Mouse (Mus musculus): Measurements from ENCODE around the gene Tent5b. TPM values are rescaled to one million over a fixed set of nuclear protein-coding genes. Genes with fewer than 3 reads are reported as not detected.

Tent5b gene
- polyA plus RNA-seq, 1 experiment from 2014 or later: 2.8 TPM

DNA sequence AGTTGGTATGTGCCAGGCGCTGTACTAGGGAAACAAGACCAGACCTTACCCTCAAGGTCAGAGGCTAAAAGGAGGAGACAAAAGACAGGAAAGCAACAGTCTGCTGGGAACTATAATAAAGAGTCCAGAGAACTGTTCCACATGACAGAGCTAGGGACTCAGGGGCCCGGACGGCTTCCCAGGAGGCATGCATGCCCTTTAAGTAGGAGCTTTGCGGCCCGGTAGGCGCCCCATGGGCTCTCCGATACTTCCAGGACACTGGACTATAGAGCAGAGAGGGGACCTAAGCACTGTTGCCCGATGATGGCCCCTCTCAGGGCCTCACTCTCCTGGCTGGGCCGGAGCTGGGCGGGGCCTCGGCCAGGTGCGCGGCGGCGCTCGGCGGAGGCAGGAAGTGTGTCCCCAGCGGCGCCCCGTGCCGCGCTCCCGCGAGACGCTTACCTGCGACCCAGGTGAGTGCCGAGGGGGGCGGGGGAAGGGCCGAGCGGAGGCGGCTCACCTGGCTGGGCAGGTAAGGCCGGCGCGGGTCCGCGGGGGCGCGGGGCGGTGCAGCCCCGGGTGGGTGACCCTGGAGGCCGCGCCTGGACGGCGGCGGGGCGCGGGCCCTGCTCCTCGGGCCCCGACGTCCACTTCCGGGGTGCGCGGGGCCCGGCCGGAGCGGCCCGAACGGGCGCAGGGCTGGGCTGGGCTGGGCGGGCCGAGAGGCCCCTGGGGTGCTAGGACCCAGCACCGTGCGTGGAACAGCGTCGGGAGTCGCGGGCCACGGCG lies 38.9 kb downstream of the Tent5b start, which contains the start of gene Kdf1:
TSS of gene Kdf1 (plus strand) at position 363 of the 768 bp plus-strand sequence.
- 6% methylated on average over 12 of the region's 69 CpGs for WGBS
- Histone ChIP-seq H3K9ac (ENCODE audit: low read depth, low read length) (peak within 1 kb of the TSS; percentile 70), H3K4me2 (ENCODE audit: low read depth, low read length) (peak within 1 kb of the TSS; percentile 58), H3K27me3 (replicated peaks; ENCODE audit: control insufficient read depth, insufficient read depth, low read length) (peaks cover 34% of the 10 kb centered on the region), H3K4me1 (ENCODE audit: control insufficient read depth, insufficient read depth, low read length) (no peaks in the 10 kb centered on the region), H3K9me3 (ENCODE audit: control insufficient read depth, low read length) (no peaks in the 10 kb centered on the region), H3K36me3 (ENCODE audit: control insufficient read depth, insufficient read depth, low read length) (no peaks in the 10 kb centered on the region), H3K4me3 (ENCODE audit: low read depth, low read length) (peak within 1 kb of the TSS; percentile 52), H3K27ac (replicated peaks; ENCODE audit: low read depth, low read length) (no peak within 1 kb of the TSS)
- DNase-seq (ENCODE audit: low spot score): peak; percentile 66
- ATAC-seq (ENCODE audit: low read depth): peak; percentile 90

DNA sequence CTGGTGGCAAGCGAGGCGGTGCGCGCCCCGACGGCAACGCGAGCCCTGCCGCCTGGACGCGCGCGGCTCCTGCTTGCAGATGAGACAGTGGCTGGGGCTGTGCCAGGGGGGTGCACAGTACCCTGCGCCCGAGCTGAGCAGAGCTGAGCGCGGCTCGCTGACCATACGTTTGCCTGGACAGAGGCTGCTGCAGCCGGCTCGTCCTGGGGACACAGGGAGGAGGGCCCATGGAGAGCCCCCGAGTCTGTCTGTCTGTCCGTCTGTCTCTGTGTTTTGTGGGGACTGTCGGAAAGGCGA lies 39.4 kb downstream of the Tent5b start:
- Histone ChIP-seq H3K36me3 (ENCODE audit: control insufficient read depth, insufficient read depth, low read length) (no peaks in the 10 kb centered on the region), H3K27me3 (replicated peaks; ENCODE audit: control insufficient read depth, insufficient read depth, low read length) (peaks cover 34% of the 10 kb centered on the region), H3K4me2 (ENCODE audit: low read depth, low read length) (peak overlapping the region; percentile 58), H3K4me1 (ENCODE audit: control insufficient read depth, insufficient read depth, low read length) (no peaks in the 10 kb centered on the region), H3K9me3 (ENCODE audit: control insufficient read depth, low read length) (no peaks in the 10 kb centered on the region), H3K27ac (replicated peaks; ENCODE audit: low read depth, low read length) (no peak overlapping the region), H3K4me3 (ENCODE audit: low read depth, low read length) (peak overlapping the region; percentile 52), H3K9ac (ENCODE audit: low read depth, low read length) (peak overlapping the region; percentile 70)
- 12% methylated on average over 8 of the region's 25 CpGs for WGBS
- peak; percentile 70 for ATAC-seq (ENCODE audit: low read depth)
- DNase-seq (ENCODE audit: low spot score): peak; percentile 13

DNA sequence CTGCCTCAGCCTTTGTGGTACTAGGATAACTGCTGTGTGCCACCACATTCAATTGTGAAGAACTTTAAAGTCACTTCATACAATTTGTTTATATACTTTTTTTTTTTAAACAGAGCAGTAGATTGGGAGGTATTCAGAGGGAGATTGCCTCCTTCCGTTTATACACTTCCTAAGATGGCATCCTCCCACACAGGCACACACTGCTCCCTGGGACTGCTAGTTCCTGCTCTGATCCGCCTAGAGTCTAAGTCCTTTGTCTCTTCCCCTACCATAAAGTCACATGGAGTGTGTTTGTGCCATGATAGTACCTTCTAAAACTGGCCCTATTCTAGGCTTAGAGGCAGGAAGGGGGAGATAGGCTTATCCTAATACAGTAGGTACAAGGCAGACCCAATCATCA lies 41.6 kb downstream of the Tent5b start:
- Histone ChIP-seq H3K9ac (ENCODE audit: low read depth, low read length) (no peak overlapping the region), H3K9me3 (ENCODE audit: control insufficient read depth, low read length) (0 out of 2 replicates have a peak, but pooled peaks cover 5% of the 10 kb centered on the region), H3K36me3 (ENCODE audit: control insufficient read depth, insufficient read depth, low read length) (no peaks in the 10 kb centered on the region), H3K27ac (replicated peaks; ENCODE audit: low read depth, low read length) (no peak overlapping the region), H3K4me2 (ENCODE audit: low read depth, low read length) (no peak overlapping the region), H3K27me3 (replicated peaks; ENCODE audit: control insufficient read depth, insufficient read depth, low read length) (peaks cover 34% of the 10 kb centered on the region), H3K4me3 (ENCODE audit: low read depth, low read length) (no peak overlapping the region), H3K4me1 (ENCODE audit: control insufficient read depth, insufficient read depth, low read length) (no peaks in the 10 kb centered on the region)
- ATAC-seq (ENCODE audit: low read depth) (no peak), DNase-seq (ENCODE audit: low spot score) (no peak)
- WGBS: 64% methylated on average over 2 of the region's 2 CpGs

DNA sequence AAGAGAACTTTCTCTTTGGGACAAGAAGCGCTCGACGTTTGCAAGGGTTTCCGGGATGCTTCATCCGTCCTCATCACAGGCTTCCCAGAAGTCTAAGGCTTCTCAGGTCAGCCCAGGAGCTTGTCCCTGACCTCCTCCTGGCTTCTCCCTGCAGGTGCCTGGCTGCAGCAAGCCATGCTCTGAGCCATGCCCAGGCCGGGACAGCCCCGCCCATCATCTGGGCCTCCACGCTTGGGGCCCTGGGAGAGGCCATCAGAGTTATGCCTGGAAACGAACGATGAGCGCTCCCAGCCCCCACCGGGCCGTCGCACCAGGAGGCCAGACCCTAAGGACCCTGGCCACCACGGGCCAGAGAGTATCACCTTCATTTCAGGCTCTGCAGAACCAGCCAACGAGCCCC lies 47.9 kb downstream of the Tent5b start:
- Histone ChIP-seq H3K9ac (ENCODE audit: low read depth, low read length) (no peak overlapping the region), H3K36me3 (ENCODE audit: control insufficient read depth, insufficient read depth, low read length) (peaks cover 52% of the 10 kb centered on the region), H3K4me3 (ENCODE audit: low read depth, low read length) (no peak overlapping the region), H3K27me3 (replicated peaks; ENCODE audit: control insufficient read depth, insufficient read depth, low read length) (no peaks in the 10 kb centered on the region), H3K4me1 (ENCODE audit: control insufficient read depth, insufficient read depth, low read length) (no peaks in the 10 kb centered on the region), H3K4me2 (ENCODE audit: low read depth, low read length) (no peak overlapping the region), H3K9me3 (ENCODE audit: control insufficient read depth, low read length) (0 out of 2 replicates have a peak, but pooled peaks cover 5% of the 10 kb centered on the region), H3K27ac (replicated peaks; ENCODE audit: low read depth, low read length) (no peak overlapping the region)
- DNase-seq (ENCODE audit: low spot score): no peak
- no peak for ATAC-seq (ENCODE audit: low read depth)
- WGBS: 72% methylated on average over 11 of the region's 16 CpGs

DNA sequence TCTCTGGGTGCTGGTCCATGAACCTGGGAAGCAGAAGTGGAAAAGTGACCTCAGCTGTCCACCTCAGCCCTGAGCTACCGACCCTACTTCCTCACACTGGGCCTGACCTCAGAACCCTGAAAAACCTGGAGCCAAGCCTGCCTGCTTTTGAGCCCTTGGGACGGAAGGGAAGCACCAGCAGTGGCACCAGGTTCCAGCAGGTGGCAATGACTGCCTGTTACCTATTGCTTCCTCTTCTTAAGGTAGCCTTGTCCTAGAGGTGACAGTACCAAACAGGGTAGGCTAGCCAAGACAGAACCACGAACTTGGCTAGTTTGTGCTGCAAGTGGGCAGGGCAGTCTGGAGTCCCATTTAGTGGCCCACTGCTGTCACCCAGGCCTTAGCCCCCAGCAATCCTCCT lies 52.8 kb downstream of the Tent5b start:
- Histone ChIP-seq H3K27ac (replicated peaks; ENCODE audit: low read depth, low read length) (no peak overlapping the region), H3K27me3 (replicated peaks; ENCODE audit: control insufficient read depth, insufficient read depth, low read length) (no peaks in the 10 kb centered on the region), H3K4me3 (ENCODE audit: low read depth, low read length) (no peak overlapping the region), H3K4me1 (ENCODE audit: control insufficient read depth, insufficient read depth, low read length) (no peaks in the 10 kb centered on the region), H3K9ac (ENCODE audit: low read depth, low read length) (no peak overlapping the region), H3K9me3 (ENCODE audit: control insufficient read depth, low read length) (no peaks in the 10 kb centered on the region), H3K36me3 (ENCODE audit: control insufficient read depth, insufficient read depth, low read length) (peaks cover 97% of the 10 kb centered on the region), H3K4me2 (ENCODE audit: low read depth, low read length) (no peak overlapping the region)
- no peak for DNase-seq (ENCODE audit: low spot score)
- no peak for ATAC-seq (ENCODE audit: low read depth)
- WGBS: 93% methylated on average over 3 of the region's 3 CpGs

DNA sequence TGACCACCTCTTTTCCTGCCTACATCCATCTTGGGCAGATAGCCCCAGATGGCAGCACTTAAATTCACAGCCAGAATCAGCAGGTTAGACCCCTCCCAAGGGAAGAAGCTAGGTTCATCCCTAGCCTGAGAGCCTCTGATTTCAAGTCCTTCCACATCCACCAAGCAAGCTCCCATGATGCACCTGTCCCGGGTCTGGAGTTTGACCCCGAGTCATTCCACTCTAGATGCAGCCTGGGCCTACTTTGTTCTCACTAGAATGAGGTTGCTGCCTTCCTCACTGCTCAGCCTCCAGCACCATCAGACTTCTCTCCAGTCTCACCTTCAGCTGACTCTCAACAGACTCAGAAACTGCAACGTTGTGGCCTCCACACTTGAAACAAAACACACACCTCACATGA lies 56.1 kb downstream of the Tent5b start:
- DNase-seq (ENCODE audit: low spot score) (no peak), ATAC-seq (ENCODE audit: low read depth) (no peak)
- H3K9ac ChIP-seq (ENCODE audit: low read depth, low read length): no peak overlapping the region
- no peaks in the 10 kb centered on the region for H3K9me3 ChIP-seq (ENCODE audit: control insufficient read depth, low read length)
- H3K27ac ChIP-seq (replicated peaks; ENCODE audit: low read depth, low read length): no peak overlapping the region
- H3K4me1 ChIP-seq (ENCODE audit: control insufficient read depth, insufficient read depth, low read length): no peaks in the 10 kb centered on the region
- WGBS: 83% methylated on average over 3 of the region's 3 CpGs
- no peak overlapping the region for H3K4me2 ChIP-seq (ENCODE audit: low read depth, low read length)
- H3K36me3 ChIP-seq (ENCODE audit: control insufficient read depth, insufficient read depth, low read length): peaks cover 94% of the 10 kb centered on the region
- H3K4me3 ChIP-seq (ENCODE audit: low read depth, low read length): no peak overlapping the region
- no peaks in the 10 kb centered on the region for H3K27me3 ChIP-seq (replicated peaks; ENCODE audit: control insufficient read depth, insufficient read depth, low read length)

DNA sequence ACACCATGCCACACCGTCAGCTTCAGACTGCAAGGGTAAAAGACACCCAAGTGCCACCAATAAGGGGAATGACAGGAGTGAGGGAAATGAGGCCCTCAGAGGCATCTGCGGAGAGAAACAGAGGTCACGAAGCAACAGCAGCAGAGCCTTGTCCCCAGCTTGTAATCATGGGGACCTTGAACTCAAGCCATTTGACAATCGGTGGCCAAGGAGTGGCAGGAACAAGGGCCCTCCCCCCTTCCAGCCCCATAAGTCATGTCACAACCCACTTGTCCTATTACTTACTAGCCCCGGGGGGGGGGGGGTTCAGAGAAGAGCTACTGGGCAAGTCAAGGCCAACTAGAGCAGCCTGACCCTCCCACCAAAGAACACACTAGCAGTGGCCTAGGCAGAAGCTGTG lies 56.7 kb downstream of the Tent5b start:
- DNase-seq (ENCODE audit: low spot score) (no peak), ATAC-seq (ENCODE audit: low read depth) (no peak)
- Histone ChIP-seq H3K27ac (replicated peaks; ENCODE audit: low read depth, low read length) (no peak overlapping the region), H3K9ac (ENCODE audit: low read depth, low read length) (no peak overlapping the region), H3K27me3 (replicated peaks; ENCODE audit: control insufficient read depth, insufficient read depth, low read length) (no peaks in the 10 kb centered on the region), H3K36me3 (ENCODE audit: control insufficient read depth, insufficient read depth, low read length) (peaks cover 94% of the 10 kb centered on the region), H3K4me3 (ENCODE audit: low read depth, low read length) (no peak overlapping the region), H3K4me2 (ENCODE audit: low read depth, low read length) (no peak overlapping the region), H3K9me3 (ENCODE audit: control insufficient read depth, low read length) (no peaks in the 10 kb centered on the region), H3K4me1 (ENCODE audit: control insufficient read depth, insufficient read depth, low read length) (no peaks in the 10 kb centered on the region)
- 92% methylated on average over 5 of the region's 5 CpGs for WGBS

Data from embryonic facial prominence, embryonic 14.5 days (tissue).